Mouse (Mus musculus): ENCODE results near the gene Rad51.
A peak's percentile ranks its signal among the peaks of the same experiment; 100 is the strongest.

DNA sequence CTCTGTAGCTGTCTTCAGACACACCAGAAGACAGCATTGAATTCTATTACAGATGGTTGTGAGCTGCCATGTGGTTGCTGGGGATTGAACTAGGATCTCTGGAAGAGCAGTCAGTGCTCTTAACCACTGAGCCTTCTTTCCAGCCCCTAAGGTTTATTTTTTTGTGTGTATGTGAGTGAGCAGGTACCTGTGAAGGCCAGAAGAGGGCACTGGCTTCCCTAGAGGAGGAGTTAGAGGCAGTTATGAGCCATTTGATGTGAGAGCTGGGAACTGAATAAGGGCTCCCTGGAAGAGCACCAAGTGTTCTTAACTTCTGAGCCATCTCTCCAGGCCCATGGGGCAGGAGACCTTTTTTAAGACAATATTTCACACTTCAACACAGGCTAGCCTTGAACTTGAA lies 52.8 kb downstream of the Rad51 start:
- no peak for TF ChIP-seq ZMIZ1 (IDR thresholded peaks at IDR 0.05; ENCODE audit: low read depth, low read length)
- TF ChIP-seq E2F4 (IDR thresholded peaks at IDR 0.05; ENCODE audit: insufficient replicate concordance, low read depth, low read length) = no peak
- no peak for TF ChIP-seq JUND (conservative IDR thresholded peaks at IDR 0.05; ENCODE audit: low read depth, low read length)
- TF ChIP-seq POLR2A (IDR thresholded peaks at IDR 0.05; ENCODE audit: low read depth, low read length) = no peak
- no peak for TF ChIP-seq RCOR1 (conservative IDR thresholded peaks at IDR 0.05; ENCODE audit: low read depth, low read length)
- no peak for TF ChIP-seq MXI1 (IDR thresholded peaks at IDR 0.05; ENCODE audit: low read depth, low read length)
- TF ChIP-seq USF1 (IDR thresholded peaks at IDR 0.05; ENCODE audit: low read depth, low read length) = no peak
- no peak for TF ChIP-seq BHLHE40 (IDR thresholded peaks at IDR 0.05; ENCODE audit: low read depth, low read length)
- TF ChIP-seq CTCF (conservative IDR thresholded peaks at IDR 0.05 in 1 of 2, IDR thresholded peaks at IDR 0.05 in 1 of 2; ENCODE audit: low read depth in 2 of 2, low read length in 2 of 2) = peak in 1 of 2 experiments; percentile 47; a peak in 2 of 4 replicates
- TF ChIP-seq HCFC1 (IDR thresholded peaks at IDR 0.05; ENCODE audit: low read depth, low read length) = no peak
- no peak for TF ChIP-seq ZC3H11A (IDR thresholded peaks at IDR 0.05; ENCODE audit: low read depth, low read length)
- no peak for TF ChIP-seq EP300 (IDR thresholded peaks at IDR 0.05; ENCODE audit: low read length)
- no peak for TF ChIP-seq ETS1 (conservative IDR thresholded peaks at IDR 0.05; ENCODE audit: low read depth, low read length)
- no peak for TF ChIP-seq TCF12 (IDR thresholded peaks at IDR 0.05; ENCODE audit: low read depth, low read length)

Data from CH12.LX (cell line).